Mouse (Mus musculus) MEL (cell line): ENCODE measurements around the gene Tbc1d1. TPM values are rescaled to one million over a fixed set of nuclear protein-coding genes. Genes with fewer than 3 reads are reported as not detected.

Experiments
- DNase-seq: peaks from one replicate; pipeline ENCODE4 v3.0.0; 2011; ENCODE audit warnings: low read depth, low spot score
- H3K27ac ChIP-seq: 2 replicates; pipeline ENCODE4 v1.5.1; 2012; ENCODE audit warnings: low read depth, mild to moderate bottlenecking, control low read depth, low read length, moderate library complexity; ENCODE audit not compliant: control insufficient read depth
- H3K27me3 ChIP-seq, 2 experiments: fragments of 150-350 bp in 1 of 2; sonication (generic) in 1 of 2; 2 replicates each; pipeline ENCODE4 v1.6.1; 2012; ENCODE audit warnings: low read length in 2 of 2, mild to moderate bottlenecking in 2 of 2, improper control_type of control experiment in 1 of 2, moderate library complexity in 1 of 2; ENCODE audit not compliant: insufficient read depth in 2 of 2, control insufficient read depth in 1 of 2
- H3K36me3 ChIP-seq, 2 experiments: 2 replicates each; pipeline ENCODE4 v1.6.1; 2012 to 2014; ENCODE audit warnings: low read length in 2 of 2, improper control_type of control experiment in 1 of 2, inconsistent platforms in 1 of 2, mild to moderate bottlenecking in 1 of 2; ENCODE audit not compliant: insufficient read depth in 2 of 2, control insufficient read depth in 1 of 2
- H3K4me1 ChIP-seq, 2 experiments: fragments of 150-350 bp in 1 of 2; sonication (generic) in 1 of 2; 2 replicates each; pipeline ENCODE4 v1.6.1; 2012; ENCODE audit warnings: low read length in 2 of 2, improper control_type of control experiment in 1 of 2, mild to moderate bottlenecking in 1 of 2; ENCODE audit not compliant: insufficient read depth in 2 of 2, control insufficient read depth in 1 of 2
- H3K4me3 ChIP-seq, 2 experiments: fragments of 150-350 bp in 1 of 2; sonication (generic) in 1 of 2; 2 replicates each; pipeline ENCODE4 v1.5.1; 2012; ENCODE audit warnings: low read depth in 2 of 2, low read length in 2 of 2, mild to moderate bottlenecking in 2 of 2, moderate library complexity in 2 of 2, control low read depth in 1 of 2, improper control_type of control experiment in 1 of 2; ENCODE audit not compliant: control insufficient read depth in 1 of 2, insufficient read depth in 1 of 2
- H3K79me2 ChIP-seq: 2 replicates; pipeline ENCODE4 v1.6.1; 2012; ENCODE audit warnings: mild to moderate bottlenecking, low read length, moderate library complexity; ENCODE audit not compliant: control insufficient read depth, poor library complexity, insufficient read depth
- H3K9ac ChIP-seq: 2 replicates; pipeline ENCODE4 v1.6.1; 2012; ENCODE audit warnings: low read depth, mild to moderate bottlenecking, control low read depth, low read length, moderate library complexity; ENCODE audit not compliant: control insufficient read depth, poor library complexity, severe bottlenecking
- H3K9me3 ChIP-seq: fragments of 150-350 bp; sonication (generic); replicated peaks from 2 replicates; pipeline ENCODE4 v1.6.1; 2012; ENCODE audit warnings: mild to moderate bottlenecking, low read length, improper control_type of control experiment, moderate library complexity; ENCODE audit not compliant: insufficient read depth
- BHLHE40 ChIP-seq: IDR thresholded peaks from 2 replicates; pipeline ENCODE4 v1.6.1; 2012; ENCODE audit warnings: low read depth, mild to moderate bottlenecking, inconsistent platforms, low read length, improper control_type of control experiment, borderline replicate concordance
- CHD1 ChIP-seq: IDR thresholded peaks from 2 replicates; pipeline ENCODE4 v1.6.1; 2012; ENCODE audit warnings: low read depth, mild to moderate bottlenecking, inconsistent platforms, low read length, improper control_type of control experiment
- CHD2 ChIP-seq: IDR thresholded peaks from 2 replicates; pipeline ENCODE4 v1.6.1; 2011; ENCODE audit warnings: low read length, improper control_type of control experiment
- CTCF ChIP-seq, 3 experiments: IDR thresholded peaks in 2 of 3; conservative IDR thresholded peaks in 1 of 3; 2 replicates each; pipeline ENCODE4 v1.5.1; 2011 to 2012; ENCODE audit warnings: low read length in 3 of 3, low read depth in 2 of 3, mild to moderate bottlenecking in 2 of 3, improper control_type of control experiment in 1 of 3, inconsistent platforms in 1 of 3, mixed read lengths in 1 of 3, moderate library complexity in 1 of 3; ENCODE audit not compliant: control insufficient read depth in 1 of 3, insufficient read depth in 1 of 3, poor library complexity in 1 of 3, severe bottlenecking in 1 of 3
- E2F4 ChIP-seq: IDR thresholded peaks from 2 replicates; pipeline ENCODE4 v1.6.1; 2011; ENCODE audit warnings: low read depth, low read length, improper control_type of control experiment, borderline replicate concordance
- ELF1 ChIP-seq: IDR thresholded peaks from 2 replicates; pipeline ENCODE4 v1.6.1; 2014; ENCODE audit warnings: low read depth, mild to moderate bottlenecking, inconsistent platforms, low read length, improper control_type of control experiment, moderate library complexity
- ETS1 ChIP-seq: IDR thresholded peaks from 2 replicates; pipeline ENCODE4 v1.6.1; 2012; ENCODE audit warnings: low read depth, mild to moderate bottlenecking, inconsistent platforms, low read length, improper control_type of control experiment, moderate library complexity
- GATA1 ChIP-seq: IDR thresholded peaks from 2 replicates; pipeline ENCODE4 v1.6.1; 2011; ENCODE audit warnings: low read depth, low read length, improper control_type of control experiment
- HCFC1 ChIP-seq: IDR thresholded peaks from 2 replicates; pipeline ENCODE4 v1.6.1; 2012; ENCODE audit warnings: low read depth, mild to moderate bottlenecking, inconsistent platforms, low read length, improper control_type of control experiment, moderate library complexity
- JUND ChIP-seq: IDR thresholded peaks from 2 replicates; pipeline ENCODE4 v1.6.1; 2011; ENCODE audit warnings: low read depth, mild to moderate bottlenecking, improper control_type of control experiment, low read length
- KAT2A ChIP-seq: conservative IDR thresholded peaks from 2 replicates; pipeline ENCODE4 v1.6.1; 2012; ENCODE audit warnings: low read depth, low read length, improper control_type of control experiment, inconsistent platforms
- MAFK ChIP-seq: IDR thresholded peaks from 2 replicates; pipeline ENCODE4 v1.6.1; 2011; ENCODE audit warnings: low read depth, mild to moderate bottlenecking, low read length, improper control_type of control experiment, borderline replicate concordance
- MAX ChIP-seq: IDR thresholded peaks from 2 replicates; pipeline ENCODE4 v1.6.1; 2011; ENCODE audit warnings: low read length, improper control_type of control experiment
- MAZ ChIP-seq: IDR thresholded peaks from 2 replicates; pipeline ENCODE4 v1.6.1; 2012; ENCODE audit warnings: low read depth, mild to moderate bottlenecking, inconsistent platforms, low read length, improper control_type of control experiment
- NELFE ChIP-seq: IDR thresholded peaks from 2 replicates; pipeline ENCODE4 v1.6.1; 2011; ENCODE audit warnings: low read depth, low read length, improper control_type of control experiment
- POLR2A ChIP-seq, 2 experiments: IDR thresholded peaks; 2 replicates each; pipeline ENCODE4 v1.6.1; 2011 to 2012; ENCODE audit warnings: low read length in 2 of 2, mild to moderate bottlenecking in 2 of 2, control low read depth in 1 of 2, improper control_type of control experiment in 1 of 2, low read depth in 1 of 2, moderate library complexity in 1 of 2; ENCODE audit not compliant: control insufficient read depth in 1 of 2, insufficient read depth in 1 of 2, poor library complexity in 1 of 2
- POLR2AphosphoS2 ChIP-seq: IDR thresholded peaks from 2 replicates; pipeline ENCODE4 v1.6.1; 2011; ENCODE audit warnings: low read length, improper control_type of control experiment
- POLR2AphosphoS5 ChIP-seq: IDR thresholded peaks from 2 replicates; pipeline ENCODE4 v1.6.1; 2012; ENCODE audit warnings: low read depth, borderline replicate concordance, mild to moderate bottlenecking, inconsistent platforms, low read length, moderate library complexity, mixed read lengths
- RAD21 ChIP-seq: IDR thresholded peaks from 2 replicates; pipeline ENCODE4 v1.6.1; 2011; ENCODE audit warnings: mild to moderate bottlenecking, low read depth, low read length, improper control_type of control experiment
- RCOR1 ChIP-seq: IDR thresholded peaks from 2 replicates; pipeline ENCODE4 v1.6.1; 2012; ENCODE audit warnings: low read depth, mild to moderate bottlenecking, inconsistent platforms, low read length, improper control_type of control experiment
- SIN3A ChIP-seq: IDR thresholded peaks from 2 replicates; pipeline ENCODE4 v1.6.1; 2012; ENCODE audit warnings: low read length, improper control_type of control experiment, inconsistent platforms
- TBP ChIP-seq: IDR thresholded peaks from 2 replicates; pipeline ENCODE4 v1.8.0; 2011; ENCODE audit warnings: low read depth, low read length, improper control_type of control experiment
- UBTF ChIP-seq: IDR thresholded peaks from 2 replicates; pipeline ENCODE4 v1.6.1; 2012; ENCODE audit warnings: low read depth, mild to moderate bottlenecking, inconsistent platforms, low read length, improper control_type of control experiment, moderate library complexity, borderline replicate concordance; ENCODE audit not compliant: insufficient read depth
- USF1 ChIP-seq: IDR thresholded peaks from 2 replicates; pipeline ENCODE4 v1.6.1; 2014; ENCODE audit warnings: low read depth, mild to moderate bottlenecking, inconsistent platforms, low read length, improper control_type of control experiment, moderate library complexity
- USF2 ChIP-seq, 2 experiments: IDR thresholded peaks; 2 replicates each; pipeline ENCODE4 v1.6.1; 2011 to 2012; ENCODE audit warnings: improper control_type of control experiment in 2 of 2, low read length in 2 of 2, borderline replicate concordance in 1 of 2, inconsistent platforms in 1 of 2, low read depth in 1 of 2, mild to moderate bottlenecking in 1 of 2; ENCODE audit not compliant: insufficient read depth in 1 of 2
- ZC3H11A ChIP-seq: IDR thresholded peaks from 2 replicates; pipeline ENCODE4 v1.6.1; 2012; ENCODE audit warnings: low read depth, mild to moderate bottlenecking, inconsistent platforms, low read length, improper control_type of control experiment
- ZKSCAN1 ChIP-seq: IDR thresholded peaks from 2 replicates; pipeline ENCODE4 v1.6.1; 2012; ENCODE audit warnings: low read depth, mild to moderate bottlenecking, inconsistent platforms, low read length, improper control_type of control experiment, moderate library complexity
- ZMIZ1 ChIP-seq: IDR thresholded peaks from 2 replicates; pipeline ENCODE4 v1.6.1; 2012; ENCODE audit warnings: low read depth, mild to moderate bottlenecking, inconsistent platforms, low read length, improper control_type of control experiment, moderate library complexity
- polyA plus RNA-seq, 2 experiments: library from polyadenylated mRNA; stranded (reverse) in 1 of 2; unstranded in 1 of 2; fragments of >175 nt in 1 of 2; fragments of >200 nt in 1 of 2; gene quantifications; 2 replicates each; pipeline versions ENCODE4 v1.2.1 to v1.2.4; 2012; ENCODE audit warnings: low replicate concordance in 2 of 2, low read depth in 1 of 2; ENCODE audit not compliant: insufficient read length in 2 of 2, insufficient read depth in 1 of 2, missing spikeins in 1 of 2
- total RNA-seq: library from RNA; depleted of rRNA; stranded (reverse); fragments of 300-350 nt; gene quantifications from 2 replicates; pipeline ENCODE4 v1.2.3, GENCODE M21; 2012

The Tbc1d1 gene
- total and polyA plus RNA-seq, 3 experiments, result 22.5 to 24.4 TPM; not detected in 1

- no peaks in the 10 kb centered on the region for H3K27me3 ChIP-seq
- TF ChIP-seq TBP, result no peak
- TF ChIP-seq ZKSCAN1, result no peak
- no peak for TF ChIP-seq RCOR1
- no peak for TF ChIP-seq JUND
- TF ChIP-seq MAX, result no peak
- TF ChIP-seq USF1, result no peak
- no peak for TF ChIP-seq POLR2AphosphoS5
- no peak for TF ChIP-seq NELFE
- no peak for TF ChIP-seq ETS1
- TF ChIP-seq SIN3A, result no peak
- TF ChIP-seq POLR2AphosphoS2, result no peak
- TF ChIP-seq POLR2A (IDR thresholded peaks at IDR 0.05; ENCODE audit: control insufficient read depth in 1 of 2, insufficient read depth in 1 of 2, low read depth in 1 of 2, low read length in 2 of 2, poor library complexity in 1 of 2), result no peak
- no peak for TF ChIP-seq ZMIZ1
- TF ChIP-seq GATA1, result no peak
- no peak for TF ChIP-seq CTCF (IDR thresholded peaks at IDR 0.05 in 2 of 3, conservative IDR thresholded peaks at IDR 0.05 in 1 of 3; ENCODE audit: control insufficient read depth in 1 of 3, insufficient read depth in 1 of 3, low read depth in 2 of 3, low read length in 3 of 3, poor library complexity in 1 of 3, severe bottlenecking in 1 of 3)
- no peak for TF ChIP-seq BHLHE40
- no peak for TF ChIP-seq ZC3H11A
- H3K36me3 ChIP-seq, result no peaks in the 10 kb centered on the region
Observed at GRCm38 (mm10) chr5:64220776-64221175, 64.7 kb downstream of the Tbc1d1 start.

GRCm38 (mm10) chr5:64224735-64225425 lies 68.8 kb downstream of the Tbc1d1 start:
- Histone ChIP-seq H3K36me3 (peaks cover 0 to 3% of the 10 kb centered on the region in 2 experiments; a peak in 2 of 4 replicates), H3K9ac (no peak overlapping the region), H3K4me1 (peaks cover 3 to 8% of the 10 kb centered on the region in 2 experiments; a peak in 3 of 4 replicates), H3K79me2 (peaks cover 2% of the 10 kb centered on the region; the same call in 1 of the 2 replicates), H3K9me3 (no peaks in the 10 kb centered on the region), H3K4me3 (no peak overlapping the region), H3K27me3 (no peaks in the 10 kb centered on the region), H3K27ac (no peak overlapping the region)
- DNase-seq, result no peak
- TF ChIP-seq NELFE (no peak), CTCF (IDR thresholded peaks at IDR 0.05 in 2 of 3, conservative IDR thresholded peaks at IDR 0.05 in 1 of 3; ENCODE audit: control insufficient read depth in 1 of 3, insufficient read depth in 1 of 3, low read depth in 2 of 3, low read length in 3 of 3, poor library complexity in 1 of 3, severe bottlenecking in 1 of 3) (no peak), TBP (no peak), HCFC1 (no peak), MAZ (no peak), SIN3A (no peak), E2F4 (no peak), MAFK (no peak), USF2 (IDR thresholded peaks at IDR 0.05; ENCODE audit: borderline replicate concordance in 1 of 2, insufficient read depth in 1 of 2, low read depth in 1 of 2, low read length in 2 of 2) (no peak), CHD1 (no peak), ELF1 (no peak), KAT2A (no peak), POLR2AphosphoS5 (no peak), RAD21 (no peak), POLR2A (IDR thresholded peaks at IDR 0.05; ENCODE audit: control insufficient read depth in 1 of 2, insufficient read depth in 1 of 2, low read depth in 1 of 2, low read length in 2 of 2, poor library complexity in 1 of 2) (no peak), UBTF (no peak), CHD2 (no peak), POLR2AphosphoS2 (no peak), ZC3H11A (no peak), ZKSCAN1 (no peak)

More at GRCm38 (mm10) chr5:64220776-64221175, 64.7 kb downstream of the Tbc1d1 start:
- no peaks in the 10 kb centered on the region for H3K9me3 ChIP-seq
- no peaks in the 10 kb centered on the region for H3K4me1 ChIP-seq
- no peak overlapping the region for H3K4me3 ChIP-seq
- H3K79me2 ChIP-seq, result no peaks in the 10 kb centered on the region
- H3K9ac ChIP-seq, result no peak overlapping the region
- DNase-seq, result no peak
- H3K27ac ChIP-seq, result no peak overlapping the region
